Mouse (Mus musculus) gastrocnemius, postnatal 10 days (tissue): ENCODE data around the gene Wfdc13. TPM values are rescaled to one million over a fixed set of nuclear protein-coding genes. Genes with fewer than 3 reads are reported as not detected.
"Not testable (repeated sequence)": the region's sequence is repeated elsewhere in the genome, so short reads cannot be mapped to it uniquely, and the experiment has no call there.

Experiments used
- DNase-seq: peaks from one replicate; pipeline ENCODE4 v3.0.0; 2021; ENCODE audit warnings: mixed read lengths
- total RNA-seq, 2 experiments: library from RNA; stranded (reverse); gene quantifications; 2 replicates each; pipeline ENCODE4 v1.2.3; 2021

The Wfdc13 gene
- total RNA-seq, 2 experiments from 2014 or later = not detected

DNA sequence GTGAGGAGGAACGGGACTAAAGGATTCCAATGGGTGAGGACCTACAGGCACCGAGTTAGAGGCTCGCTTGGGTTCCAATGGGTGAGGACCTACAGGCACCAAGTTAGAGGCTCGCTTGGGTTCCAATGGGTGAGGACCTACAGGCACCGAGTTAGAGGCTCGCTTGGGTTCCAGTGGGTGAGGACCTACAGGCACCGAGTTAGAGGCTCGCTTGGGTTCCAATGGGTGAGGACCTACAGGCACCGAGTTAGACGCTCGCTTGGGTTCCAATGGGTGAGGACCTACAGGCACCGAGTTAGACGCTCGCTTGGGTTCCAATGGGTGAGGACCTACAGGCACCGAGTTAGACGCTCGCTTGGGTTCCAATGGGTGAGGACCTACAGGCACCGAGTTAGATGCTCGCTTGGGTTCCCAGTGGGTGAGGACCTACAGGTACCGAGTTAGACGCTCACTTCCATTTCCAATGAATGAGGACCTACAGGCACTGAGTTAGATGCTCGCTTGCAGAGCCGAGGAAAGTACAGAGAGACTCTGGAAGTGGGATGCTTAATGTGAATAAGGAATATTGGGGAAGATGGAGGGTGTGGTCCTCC is 31.4 kb downstream of the Wfdc13 start:
- DNase-seq = not testable (repeated sequence)

GRCm38 (mm10) chr2:164723276-164723675 is 38.4 kb downstream of the Wfdc13 start:
- no peak for DNase-seq

- peak; percentile 63 for DNase-seq
These were observed 41.1 kb downstream of the Wfdc13 start for GRCm38 (mm10) chr2:164725895-164726619.

DNA sequence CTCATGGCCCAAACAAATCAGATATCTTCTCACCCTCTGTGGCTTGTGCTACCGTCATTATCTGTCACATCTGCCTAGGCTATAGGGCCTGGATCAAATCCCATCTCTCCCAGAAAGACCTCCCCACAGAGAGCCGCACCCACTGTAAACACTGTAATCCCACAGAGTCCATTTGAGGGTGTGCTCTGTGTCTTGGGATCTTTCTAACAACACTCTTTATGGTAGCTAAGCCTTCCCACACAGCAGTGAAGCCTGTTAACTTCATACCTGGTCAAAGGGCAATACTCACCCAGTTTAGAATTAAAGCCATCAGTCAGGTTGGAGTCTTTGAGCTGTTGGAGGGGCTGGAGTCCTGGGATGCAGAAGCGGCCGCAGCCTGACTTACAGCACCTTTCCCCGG is 46.8 kb downstream of the Wfdc13 start:
- no peak for DNase-seq

- no peak for DNase-seq
These were observed 48.4 kb downstream of the Wfdc13 start for GRCm38 (mm10) chr2:164733259-164733658.

DNA sequence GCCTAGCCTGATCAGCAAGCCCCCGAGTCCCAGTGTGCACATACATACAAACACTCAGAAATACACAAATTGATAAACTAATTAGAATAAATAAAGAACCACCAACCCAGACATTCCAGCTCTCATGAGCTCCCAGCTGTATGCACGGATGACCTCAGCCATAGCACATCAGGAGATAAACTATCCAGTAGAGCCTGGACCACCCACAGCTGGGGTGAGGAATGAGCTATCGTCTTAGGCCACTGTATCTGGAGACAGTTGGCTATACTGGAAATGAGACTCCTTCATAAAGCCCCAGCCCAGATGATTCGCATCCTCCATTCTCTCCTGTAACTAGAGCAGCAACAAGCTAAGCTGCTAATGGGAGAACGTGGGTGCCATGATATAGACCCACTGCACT is 49.9 kb downstream of the Wfdc13 start:
- no peak for DNase-seq

DNA sequence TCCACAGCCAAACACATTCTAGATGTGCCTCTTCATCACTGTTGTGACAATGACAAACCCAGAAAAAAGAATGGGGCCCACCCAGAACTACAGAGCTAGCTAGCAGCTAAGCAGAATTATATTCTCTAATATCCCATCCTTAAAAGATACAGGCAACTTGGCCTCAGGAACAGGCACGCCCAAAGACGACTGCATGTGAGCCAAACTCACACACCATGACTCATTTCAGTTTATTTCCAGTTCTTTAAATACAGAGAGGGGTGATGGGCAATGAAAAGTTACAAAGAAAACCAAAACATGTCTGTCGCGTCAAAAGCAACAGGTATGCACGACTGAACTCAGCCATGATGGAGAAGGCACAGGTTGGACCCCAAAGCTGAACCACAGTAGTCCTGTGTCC is 50.5 kb downstream of the Wfdc13 start:
- no peak for DNase-seq

Other genes with a start within 250 kb of the Wfdc13 start
- 10 to 100 TPM; 52.5 TPM for gene Sdc4, start 241.2 kb upstream of the Wfdc13 start, total RNA-seq
- 10 to 100 TPM; 16.8 to 18.4 TPM for gene Sys1, start 228.1 kb upstream of the Wfdc13 start, total RNA-seq
- gene Gm20458, start 224.1 kb upstream of the Wfdc13 start, total RNA-seq = 1 to 10 TPM in 1 of 2 experiments, not detected in 1; 3.3 TPM
- not detected for gene Trp53tg5, start 211.4 kb upstream of the Wfdc13 start, total RNA-seq
- gene Dbndd2, start 199.0 kb upstream of the Wfdc13 start, total RNA-seq = 10 to 100 TPM; 13.0 to 17.7 TPM
- 10 to 100 TPM; 44.3 to 51.3 TPM for gene Pigt, start 187.6 kb upstream of the Wfdc13 start, total RNA-seq
- gene Wfdc2, start 122.7 kb upstream of the Wfdc13 start, total RNA-seq = not detected
- gene Spint3, start 111.6 kb upstream of the Wfdc13 start, total RNA-seq = not detected
- not detected for gene Wfdc6a, start 99.7 kb upstream of the Wfdc13 start, total RNA-seq
- not detected for gene Eppin, start 91.5 kb upstream of the Wfdc13 start, total RNA-seq
- not detected for gene Wfdc6b, start 71.6 kb upstream of the Wfdc13 start, total RNA-seq
- gene Wfdc8, start 71.5 kb upstream of the Wfdc13 start, total RNA-seq = not detected
- gene Wfdc16, start 46.3 kb upstream of the Wfdc13 start, total RNA-seq = not detected
- not detected for gene Wfdc10, start 29.1 kb upstream of the Wfdc13 start, total RNA-seq
- gene Wfdc9, start 28.5 kb upstream of the Wfdc13 start, total RNA-seq = not detected
- not detected for gene Wfdc11, start 11.0 kb upstream of the Wfdc13 start, total RNA-seq
- gene Spint4, start 13.4 kb downstream of the Wfdc13 start, total RNA-seq = not detected
- not detected for gene Spint5, start 30.2 kb downstream of the Wfdc13 start, total RNA-seq
- not detected for gene Wfdc3, start 60.8 kb downstream of the Wfdc13 start, total RNA-seq
- gene Dnttip1, start 60.9 kb downstream of the Wfdc13 start, total RNA-seq = 10 to 100 TPM; 27.4 to 31.9 TPM
- 10 to 100 TPM; 14.2 to 16.9 TPM for gene Ube2c, start 84.8 kb downstream of the Wfdc13 start, total RNA-seq
- over 10,000 TPM; 13,775 to 14,965 TPM for gene Tnnc2, start 94.9 kb downstream of the Wfdc13 start, total RNA-seq
- gene Snx21, start 100.7 kb downstream of the Wfdc13 start, total RNA-seq = 10 to 100 TPM; 18.1 to 20.5 TPM
- 10 to 100 TPM in 1 of 2 experiments, 1 to 10 TPM in 1; 9.7 to 10.4 TPM for gene Acot8, start 119.8 kb downstream of the Wfdc13 start, total RNA-seq
- 1 to 10 TPM; 1.2 to 1.4 TPM for gene Zswim3, start 120.0 kb downstream of the Wfdc13 start, total RNA-seq
- gene Zswim1, start 137.6 kb downstream of the Wfdc13 start, total RNA-seq = 1 to 10 TPM; 3.5 to 4.5 TPM
- under 1 TPM; 0.68 TPM for gene Spata25, start 143.4 kb downstream of the Wfdc13 start, total RNA-seq
- gene Ctsa, start 147.8 kb downstream of the Wfdc13 start, total RNA-seq = 10 to 100 TPM; 53.3 to 75.2 TPM
- 10 to 100 TPM; 39.2 to 45.2 TPM for gene Neurl2, start 148.3 kb downstream of the Wfdc13 start, total RNA-seq
- 10 to 100 TPM; 15.2 to 18.5 TPM for gene Pltp, start 172.6 kb downstream of the Wfdc13 start, total RNA-seq
- 10 to 100 TPM; 31.2 to 34.3 TPM for gene Pcif1, start 194.2 kb downstream of the Wfdc13 start, total RNA-seq
- 10 to 100 TPM in 1 of 2 experiments, 1 to 10 TPM in 1; 8.5 to 11.0 TPM for gene Zfp335, start 226.7 kb downstream of the Wfdc13 start, total RNA-seq